Mouse (Mus musculus) stomach, embryonic 15.5 days (tissue): ENCODE data around the gene Lrrc73. TPM values are rescaled to one million over a fixed set of nuclear protein-coding genes. Genes with fewer than 3 reads are reported as not detected.

ENCODE experiments used
- ATAC-seq: fragments of 200-750 bp; cut with Nextera tagmentation; 2 replicates; pipeline ENCODE4 v1.8.0; 2017; ENCODE audit warnings: low read depth, moderate number of reproducible peaks, moderate TSS enrichment; ENCODE audit not compliant: insufficient read depth, low FRiP score
- H3K27ac ChIP-seq: fragments of 300-500 bp; sonication (generic); 2 replicates; pipeline ENCODE4 v1.5.1; 2015; ENCODE audit warnings: mild to moderate bottlenecking, inconsistent platforms
- H3K27me3 ChIP-seq: fragments of 300-500 bp; sonication (generic); replicated peaks from 2 replicates; pipeline ENCODE4 v1.6.1; 2015; ENCODE audit warnings: inconsistent platforms
- H3K36me3 ChIP-seq: fragments of 300-500 bp; sonication (generic); 2 replicates; pipeline ENCODE4 v1.6.1; 2015; ENCODE audit warnings: inconsistent platforms
- H3K4me1 ChIP-seq: fragments of 300-500 bp; sonication (generic); 2 replicates; pipeline ENCODE4 v1.6.1; 2015; ENCODE audit warnings: inconsistent platforms
- H3K4me2 ChIP-seq: fragments of 300-500 bp; sonication (generic); 2 replicates; pipeline ENCODE4 v1.6.1; 2015; ENCODE audit warnings: mild to moderate bottlenecking, inconsistent platforms
- H3K4me3 ChIP-seq: fragments of 300-500 bp; sonication (generic); replicated peaks from 2 replicates; pipeline ENCODE4 v1.5.1; 2015; ENCODE audit warnings: inconsistent platforms
- H3K9ac ChIP-seq: fragments of 300-500 bp; sonication (generic); 2 replicates; pipeline ENCODE4 v1.6.1; 2015; ENCODE audit warnings: inconsistent platforms
- H3K9me3 ChIP-seq: fragments of 300-500 bp; sonication (generic); 2 replicates; pipeline ENCODE4 v1.6.1; 2016; ENCODE audit warnings: inconsistent platforms
- WGBS: fragments of 180-500 bp; shearing (Covaris S2); methylation state at CpG from one replicate; pipeline ENCODE4 v1.1.7; 2015; 5-methylcytosine and 5-hydroxymethylcytosine counted together
- polyA plus RNA-seq: library from polyadenylated mRNA; unstranded; fragments of >200 nt; fragmentation: Nextera tagmentation; extraction: Ambion mirVana; gene quantifications from 2 replicates; pipeline ENCODE4 v1.2.1, GENCODE M21; 2015

Gene Lrrc73
- polyA plus RNA-seq, 1 experiment from 2014 or later: 0.58 TPM

- H3K4me3 ChIP-seq: no peak overlapping the region
- WGBS: 92% methylated on average over 10 of the region's 10 CpGs
- no peaks in the 10 kb centered on the region for H3K27me3 ChIP-seq
- H3K27ac ChIP-seq: no peak overlapping the region
- ATAC-seq: no peak
- no peaks in the 10 kb centered on the region for H3K9me3 ChIP-seq
- H3K4me2 ChIP-seq: no peak overlapping the region
- no peak overlapping the region for H3K9ac ChIP-seq
- 0 out of 2 replicates have a peak, but pooled peaks cover 35% of the 10 kb centered on the region for H3K36me3 ChIP-seq
- H3K4me1 ChIP-seq: peaks cover 1% of the 10 kb centered on the region; the same call in 1 of the 2 replicates
Observed at GRCm38 (mm10) chr17:46275506-46275905, 22.2 kb downstream of the Lrrc73 start.

GRCm38 (mm10) chr17:46277586-46277985 is 24.3 kb downstream of the Lrrc73 start:
- H3K36me3 ChIP-seq: 0 out of 2 replicates have a peak, but pooled peaks cover 30% of the 10 kb centered on the region
- ATAC-seq: no peak
- whole genome bisulfite sequencing: 65% methylated on average over 4 of the region's 4 CpGs

DNA sequence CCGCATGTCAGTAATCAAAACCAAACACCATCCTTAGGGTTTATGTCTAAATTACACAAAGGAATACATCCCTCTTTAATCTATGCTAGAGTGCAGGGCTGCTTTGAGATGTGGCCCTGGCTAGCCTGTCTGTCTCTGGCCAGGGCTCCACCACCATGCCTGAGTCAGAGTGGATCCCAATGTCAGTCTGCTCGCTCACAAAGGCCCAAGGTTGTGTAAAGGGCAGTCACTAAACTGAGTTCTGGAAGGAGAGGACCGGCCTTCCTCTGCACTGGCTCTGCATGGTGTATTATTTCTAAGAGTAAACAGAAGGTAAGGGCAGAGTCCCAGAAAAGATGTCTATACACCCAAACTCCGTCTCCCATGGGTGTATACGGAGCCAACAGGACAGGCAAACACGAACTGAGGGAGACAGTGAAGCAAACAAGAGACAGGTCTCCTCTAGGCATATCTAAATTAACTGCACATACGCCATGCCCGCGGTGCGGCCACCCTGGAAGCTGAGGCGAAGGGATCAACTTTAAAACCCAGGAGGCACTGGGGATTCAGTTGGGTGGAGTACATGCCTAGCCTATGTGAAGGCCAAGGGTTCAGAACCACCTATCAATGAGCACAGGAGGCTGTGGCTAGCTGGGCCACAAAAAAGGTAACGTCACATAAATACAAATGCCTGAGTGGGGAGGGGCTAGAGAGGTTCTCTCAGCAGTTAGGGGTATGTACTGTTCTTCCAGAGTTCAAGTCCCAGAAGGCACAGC is 24.9 kb downstream of the Lrrc73 start:
- 0 out of 2 replicates have a peak overlapping the region, but pooled peaks have one; percentile 4 for H3K27ac ChIP-seq
- 0 out of 2 replicates have a peak, but pooled peaks cover 30% of the 10 kb centered on the region for H3K36me3 ChIP-seq
- no peak overlapping the region for H3K4me3 ChIP-seq
- H3K4me2 ChIP-seq: no peak overlapping the region
- no peak for ATAC-seq
- no peaks in the 10 kb centered on the region for H3K27me3 ChIP-seq
- 84% methylated on average over 12 of the region's 12 CpGs for WGBS
- no peak overlapping the region for H3K9ac ChIP-seq
- H3K9me3 ChIP-seq: no peaks in the 10 kb centered on the region
- H3K4me1 ChIP-seq: peaks cover 7% of the 10 kb centered on the region

More at GRCm38 (mm10) chr17:46277586-46277985, 24.3 kb downstream of the Lrrc73 start:
- Histone ChIP-seq H3K4me1 (peaks cover 7% of the 10 kb centered on the region), H3K9me3 (no peaks in the 10 kb centered on the region), H3K4me3 (no peak overlapping the region), H3K27ac (peak overlapping the region; percentile 21; the same call in 1 of the 2 replicates), H3K9ac (no peak overlapping the region), H3K27me3 (no peaks in the 10 kb centered on the region), H3K4me2 (no peak overlapping the region)

GRCm38 (mm10) chr17:46282483-46283123 is 29.3 kb downstream of the Lrrc73 start, which contains the start of gene Tjap1:
Tjap1 (minus strand) TSS chr17:46283026.
- Histone ChIP-seq H3K27ac (peak within 1 kb of the TSS; percentile 82), H3K9me3 (no peaks in the 10 kb centered on the region), H3K4me1 (peaks cover 10% of the 10 kb centered on the region), H3K4me2 (peak within 1 kb of the TSS; percentile 91), H3K9ac (peak within 1 kb of the TSS; percentile 56), H3K27me3 (no peaks in the 10 kb centered on the region), H3K4me3 (peak within 1 kb of the TSS; percentile 75), H3K36me3 (0 out of 2 replicates have a peak, but pooled peaks cover 23% of the 10 kb centered on the region)
- WGBS: under 1% methylated on average over 37 of the region's 37 CpGs
- peak; percentile 95 for ATAC-seq

DNA sequence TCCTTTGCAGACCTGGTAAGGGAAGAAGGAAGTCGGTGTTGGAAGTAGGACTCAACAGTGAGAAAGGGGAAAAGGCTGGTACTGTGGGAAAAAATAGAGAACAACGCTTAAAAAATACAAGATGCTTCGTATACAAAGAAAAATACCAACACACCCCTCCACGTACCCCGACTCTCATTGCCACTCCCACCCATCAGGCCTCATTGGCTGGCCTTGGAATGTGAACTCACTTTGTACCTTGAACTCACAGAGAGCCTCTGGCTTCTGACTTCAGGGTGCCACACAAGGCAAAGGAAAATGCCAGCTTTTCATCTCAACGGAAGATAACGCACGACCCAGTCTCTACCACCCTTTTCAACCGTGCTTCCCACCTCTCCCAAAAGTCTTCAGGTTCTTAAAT is 29.8 kb downstream of the Lrrc73 start:
- 0 out of 2 replicates have a peak, but pooled peaks cover 20% of the 10 kb centered on the region for H3K36me3 ChIP-seq
- ATAC-seq: no peak; the same call in 1 of the 2 replicates
- H3K27me3 ChIP-seq: no peaks in the 10 kb centered on the region
- no peak overlapping the region for H3K9ac ChIP-seq
- peak overlapping the region; percentile 91 for H3K4me2 ChIP-seq
- peak overlapping the region; percentile 75 for H3K4me3 ChIP-seq
- 23% methylated on average over 9 of the region's 9 CpGs for WGBS
- peak overlapping the region; percentile 82 for H3K27ac ChIP-seq
- peaks cover 10% of the 10 kb centered on the region for H3K4me1 ChIP-seq
- no peaks in the 10 kb centered on the region for H3K9me3 ChIP-seq

DNA sequence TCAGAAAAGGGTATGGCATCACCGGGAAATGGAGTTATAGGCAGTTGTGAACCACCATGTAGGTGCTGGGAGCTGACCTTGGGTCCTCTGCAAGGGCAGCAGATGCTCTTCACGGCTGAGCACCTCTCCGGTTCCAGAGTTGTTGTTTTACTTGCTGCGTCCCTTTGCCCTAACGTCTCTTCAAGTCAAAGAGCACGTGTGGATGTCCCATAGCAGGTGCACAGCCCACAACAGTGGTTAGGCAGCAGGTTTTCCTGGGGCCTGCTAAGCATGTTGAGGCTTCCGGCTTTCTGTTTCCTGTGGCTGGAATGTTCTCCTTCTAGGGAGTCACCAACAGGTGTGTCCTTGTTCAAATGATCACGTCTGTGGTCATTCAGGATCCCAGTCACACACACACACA is 30.6 kb downstream of the Lrrc73 start:
- WGBS: 79% methylated on average over 8 of the region's 8 CpGs
- ATAC-seq: no peak
- H3K4me3 ChIP-seq: no peak overlapping the region
- H3K4me1 ChIP-seq: peaks cover 10% of the 10 kb centered on the region
- no peaks in the 10 kb centered on the region for H3K27me3 ChIP-seq
- H3K9ac ChIP-seq: no peak overlapping the region
- H3K9me3 ChIP-seq: no peaks in the 10 kb centered on the region
- no peak overlapping the region for H3K4me2 ChIP-seq
- H3K27ac ChIP-seq: no peak overlapping the region
- H3K36me3 ChIP-seq: 0 out of 2 replicates have a peak, but pooled peaks cover 16% of the 10 kb centered on the region

DNA sequence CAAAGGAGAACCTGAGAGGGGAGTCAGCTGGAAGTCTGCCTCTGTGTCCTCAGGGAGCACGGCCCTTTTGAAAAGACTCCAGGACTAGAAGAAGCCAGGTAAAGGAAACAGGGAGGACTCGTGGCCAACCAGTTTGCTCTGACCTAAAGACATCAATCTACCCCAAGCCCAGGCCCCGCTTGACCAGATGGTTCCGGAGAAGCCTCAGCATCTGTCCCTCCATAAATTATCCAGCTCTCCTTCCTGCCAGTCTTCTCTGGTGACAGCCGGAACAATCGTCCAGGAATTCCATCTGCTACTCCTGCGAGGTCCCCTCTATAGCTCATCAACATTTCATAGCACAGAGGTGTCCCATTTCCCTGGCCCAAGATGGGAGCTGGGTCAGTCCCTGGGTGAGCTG is 31.3 kb downstream of the Lrrc73 start:
- no peak for ATAC-seq

DNA sequence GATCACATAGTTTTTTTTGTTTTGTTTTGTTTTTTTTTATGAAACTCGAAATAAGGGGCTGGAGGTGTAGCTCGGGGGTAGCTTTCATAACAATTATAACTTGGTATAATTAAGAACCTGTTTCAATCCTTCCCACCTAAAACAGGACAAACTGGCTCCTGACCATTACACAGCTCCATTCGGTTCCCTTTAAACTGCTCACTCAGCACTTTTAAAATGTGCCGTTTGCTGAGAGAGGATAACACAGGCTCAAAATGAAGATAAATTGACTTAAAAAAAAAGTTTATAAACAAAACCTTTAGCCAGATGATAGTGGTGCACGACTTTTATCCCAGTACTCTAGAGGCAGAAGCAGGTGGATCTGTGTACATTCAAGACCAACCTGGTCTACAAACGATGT is 32.1 kb downstream of the Lrrc73 start:
- Histone ChIP-seq H3K9me3 (no peaks in the 10 kb centered on the region), H3K27ac (no peak overlapping the region), H3K27me3 (no peaks in the 10 kb centered on the region), H3K4me1 (peaks cover 10% of the 10 kb centered on the region), H3K4me2 (no peak overlapping the region), H3K36me3 (0 out of 2 replicates have a peak, but pooled peaks cover 4% of the 10 kb centered on the region), H3K9ac (no peak overlapping the region), H3K4me3 (no peak overlapping the region)
- ATAC-seq: no peak
- 38% methylated on average over 6 of the region's 6 CpGs for WGBS

More for the DNA sequence above, 31.3 kb downstream of the Lrrc73 start:
- Histone ChIP-seq H3K27me3 (no peaks in the 10 kb centered on the region), H3K9ac (no peak overlapping the region), H3K27ac (no peak overlapping the region), H3K4me1 (peaks cover 10% of the 10 kb centered on the region), H3K4me2 (no peak overlapping the region), H3K36me3 (0 out of 2 replicates have a peak, but pooled peaks cover 10% of the 10 kb centered on the region), H3K9me3 (no peaks in the 10 kb centered on the region), H3K4me3 (no peak overlapping the region)
- WGBS: 43% methylated on average over 7 of the region's 7 CpGs

DNA sequence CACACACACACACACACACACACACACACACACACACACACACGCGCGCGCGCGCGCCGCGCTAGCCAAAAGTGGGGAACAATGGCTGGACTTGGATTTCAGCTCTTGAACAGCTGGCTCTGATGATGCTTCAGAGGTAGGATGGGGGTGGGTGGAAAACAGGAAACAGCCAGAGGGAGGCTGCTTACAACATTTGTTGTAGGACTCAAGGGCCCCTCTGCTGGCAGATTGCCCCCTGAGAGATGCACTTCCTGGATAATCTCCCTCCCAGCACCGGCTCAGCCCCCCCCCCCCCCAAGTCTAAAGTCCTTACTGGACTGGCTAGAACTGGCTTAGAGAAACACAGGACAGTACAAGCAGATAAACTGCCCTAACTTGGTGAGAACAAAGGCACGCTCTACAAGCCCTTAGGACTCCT is 34.4 kb downstream of the Lrrc73 start:
- Histone ChIP-seq H3K4me2 (no peak overlapping the region), H3K27me3 (no peaks in the 10 kb centered on the region), H3K4me1 (0 out of 2 replicates have a peak, but pooled peaks cover 3% of the 10 kb centered on the region), H3K4me3 (no peak overlapping the region), H3K36me3 (no peaks in the 10 kb centered on the region), H3K9ac (no peak overlapping the region), H3K27ac (peak overlapping the region; percentile 3; the same call in 1 of the 2 replicates), H3K9me3 (no peaks in the 10 kb centered on the region)
- peak; percentile 59; the same call in 1 of the 2 replicates for ATAC-seq
- WGBS: 47% methylated on average over 11 of the region's 11 CpGs

GRCm38 (mm10) chr17:46296601-46297000 is 43.3 kb downstream of the Lrrc73 start:
- Histone ChIP-seq H3K4me3 (no peak overlapping the region), H3K36me3 (no peaks in the 10 kb centered on the region), H3K9ac (no peak overlapping the region), H3K9me3 (no peaks in the 10 kb centered on the region), H3K4me2 (peak overlapping the region; percentile 100; the same call in 1 of the 2 replicates), H3K27me3 (peaks cover 45% of the 10 kb centered on the region), H3K4me1 (peaks cover 18% of the 10 kb centered on the region), H3K27ac (no peak overlapping the region)
- WGBS: 30% methylated on average over 6 of the region's 6 CpGs
- ATAC-seq: no peak

GRCm38 (mm10) chr17:46297028-46297363 is 43.7 kb downstream of the Lrrc73 start:
- Histone ChIP-seq H3K27me3 (peaks cover 45% of the 10 kb centered on the region), H3K4me3 (peak overlapping the region; percentile 59), H3K36me3 (no peaks in the 10 kb centered on the region), H3K9ac (0 out of 2 replicates have a peak overlapping the region, but pooled peaks have one; percentile 41), H3K27ac (no peak overlapping the region), H3K4me2 (peak overlapping the region; percentile 100), H3K4me1 (peaks cover 18% of the 10 kb centered on the region), H3K9me3 (no peaks in the 10 kb centered on the region)
- 12% methylated on average over 6 of the region's 6 CpGs for WGBS
- no peak for ATAC-seq
